Mouse (Mus musculus) midbrain, embryonic 11.5 days (tissue): ENCODE data around the gene Catip. TPM values are rescaled to one million over a fixed set of nuclear protein-coding genes. Genes with fewer than 3 reads are reported as not detected.

Experiments used
- ATAC-seq: fragments of 200-750 bp; cut with Nextera tagmentation; 2 replicates; pipeline ENCODE4 v1.8.0; 2017; ENCODE audit warnings: moderate TSS enrichment, moderate library complexity; ENCODE audit not compliant: low FRiP score
- DNase-seq: peaks from one replicate; pipeline ENCODE4 v3.0.0; 2015; ENCODE audit warnings: low spot score; ENCODE audit errors: missing footprints
- H3K27ac ChIP-seq: fragments of 300-500 bp; sonication (generic); 2 replicates; pipeline ENCODE4 v1.5.1; 2014; ENCODE audit warnings: low read depth, low read length
- H3K27me3 ChIP-seq: fragments of 300-500 bp; sonication (generic); 2 replicates; pipeline ENCODE4 v1.6.1; 2014; ENCODE audit warnings: mild to moderate bottlenecking, low read length, moderate library complexity, mixed read lengths; ENCODE audit not compliant: control insufficient read depth, insufficient read depth
- H3K36me3 ChIP-seq: fragments of 300-500 bp; sonication (generic); 2 replicates; pipeline ENCODE4 v1.6.1; 2014; ENCODE audit warnings: mild to moderate bottlenecking, low read length, moderate library complexity, mixed read lengths; ENCODE audit not compliant: control insufficient read depth, insufficient read depth
- H3K4me1 ChIP-seq: fragments of 300-500 bp; sonication (generic); 2 replicates; pipeline ENCODE4 v1.6.1; 2014; ENCODE audit warnings: low read length; ENCODE audit not compliant: control insufficient read depth, insufficient read depth
- H3K4me2 ChIP-seq: fragments of 300-500 bp; sonication (generic); 2 replicates; pipeline ENCODE4 v1.6.1; 2014; ENCODE audit warnings: mild to moderate bottlenecking, moderate library complexity
- H3K4me3 ChIP-seq: fragments of 300-500 bp; sonication (generic); 2 replicates; pipeline ENCODE4 v1.5.1; 2014; ENCODE audit warnings: low read depth, low read length
- H3K9ac ChIP-seq: fragments of 300-500 bp; sonication (generic); 2 replicates; pipeline ENCODE4 v1.6.1; 2014; ENCODE audit warnings: low read length
- H3K9me3 ChIP-seq: fragments of 300-500 bp; sonication (generic); 2 replicates; pipeline ENCODE4 v1.6.1; 2016; ENCODE audit warnings: low read length; ENCODE audit not compliant: control insufficient read depth
- WGBS: fragments of 180-500 bp; shearing (Covaris S2); extraction: QIAGEN DNeasy Blood & Tissue Kit; methylation state at CpG from one replicate; pipeline ENCODE4 v1.1.7; 2014; 5-methylcytosine and 5-hydroxymethylcytosine counted together
- microRNA counts: library from miRNA; unstranded; fragments of <30 nt; microRNA quantifications from one replicate; lab custom pipeline; 2015
- microRNA-seq: library from miRNA; unstranded; fragments of <30 nt; microRNA quantifications from one replicate; pipeline ENCODE4, GENCODE M21; 2017
- polyA plus RNA-seq: library from polyadenylated mRNA; unstranded; fragments of >200 nt; fragmentation: Nextera tagmentation; extraction: Ambion mirVana; gene quantifications from 2 replicates; pipeline ENCODE4 v1.2.1, GENCODE M21; 2014

Gene Catip
- polyA plus RNA-seq, 1 experiment from 2014 or later = 0.05 TPM

DNA sequence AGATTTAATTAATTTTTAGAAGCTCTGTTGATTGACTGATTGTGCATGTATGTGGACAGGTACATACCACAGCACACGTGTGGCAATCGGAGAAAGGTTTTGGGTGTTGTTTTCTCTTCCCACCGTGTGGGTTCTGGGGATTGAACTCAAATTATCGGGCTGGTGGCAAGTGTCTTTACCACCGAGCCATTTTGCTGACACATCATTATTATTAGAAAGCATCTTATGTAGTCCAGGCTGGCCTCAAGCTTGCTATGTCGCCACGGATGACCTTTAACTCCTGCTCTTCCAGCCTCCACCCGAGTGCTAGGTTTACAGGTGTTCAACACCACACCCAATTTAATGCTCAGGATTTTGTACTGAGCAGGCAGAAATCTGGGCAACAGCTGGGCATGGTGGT lies 50.8 kb downstream of the Catip start:
- 84% methylated on average over 8 of the region's 8 CpGs for WGBS
- no peak for DNase-seq

DNA sequence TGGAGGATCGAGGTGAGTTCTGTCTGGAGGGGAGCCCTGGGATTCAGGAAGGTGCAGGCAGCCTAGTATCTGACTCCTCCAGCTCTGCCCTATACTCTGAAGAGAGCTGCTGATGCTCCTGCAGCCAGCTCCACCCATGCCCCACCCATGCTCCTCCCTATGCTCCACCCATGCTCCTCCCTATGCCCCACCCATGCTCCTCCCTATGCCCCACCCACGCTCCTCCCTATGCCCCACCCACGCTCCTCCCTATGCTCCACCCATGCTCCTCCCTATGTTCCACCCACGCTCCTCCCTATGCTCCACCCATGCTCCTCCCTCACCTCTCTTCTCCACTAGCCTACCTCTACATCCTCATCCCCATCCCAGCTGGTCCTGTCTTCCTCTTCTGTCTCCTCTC lies 53.2 kb downstream of the Catip start:
- 39% methylated on average over 4 of the region's 4 CpGs for WGBS
- H3K27me3 ChIP-seq = no peaks in the 10 kb centered on the region

More for the DNA sequence above, 50.8 kb downstream of the Catip start:
- Histone ChIP-seq H3K27ac (no peak overlapping the region), H3K4me3 (no peak overlapping the region), H3K4me2 (no peak overlapping the region), H3K36me3 (no peaks in the 10 kb centered on the region), H3K4me1 (no peaks in the 10 kb centered on the region), H3K9me3 (no peaks in the 10 kb centered on the region), H3K27me3 (no peaks in the 10 kb centered on the region), H3K9ac (no peak overlapping the region)
- ATAC-seq = no peak

More for the DNA sequence above, 53.2 kb downstream of the Catip start:
- Histone ChIP-seq H3K4me1 (no peaks in the 10 kb centered on the region), H3K4me3 (no peak overlapping the region), H3K9me3 (no peaks in the 10 kb centered on the region), H3K4me2 (no peak overlapping the region), H3K27ac (no peak overlapping the region), H3K36me3 (no peaks in the 10 kb centered on the region), H3K9ac (no peak overlapping the region)
- DNase-seq (no peak), ATAC-seq (no peak)

MicroRNA genes within 50 kb of the gene (microRNA counts, 519-probe panel; counts per million panel counts)
- microRNA mmu-miR-26b (lab: Ali Mortazavi, UCI) = 4,524 counts per million, percentile 43 among the panel's probes with 10 or more counts

Small RNA genes lying within 50 kb of the gene (microRNA-seq; reads per million reads assigned to microRNA genes)
- 21,989 reads per million, percentile 99 among the genes with 10 or more reads in this experiment for gene Mir26b

Other genes with a start within 250 kb of the Catip start
- 6.9 and 9.3 TPM in 2 replicates for gene Tns1, start 237.7 kb upstream of the Catip start, polyA plus RNA-seq
- 0.22 and 0.25 TPM in 2 replicates for gene Rufy4, start 236.6 kb upstream of the Catip start, polyA plus RNA-seq
- gene Cxcr2, start 208.1 kb upstream of the Catip start, polyA plus RNA-seq = 0.07 and 0.15 TPM in 2 replicates
- not detected in 2 replicates for gene Cxcr1, start 167.5 kb upstream of the Catip start, polyA plus RNA-seq
- gene Arpc2, start 126.0 kb upstream of the Catip start, polyA plus RNA-seq = 316 and 328 TPM in 2 replicates
- gene Gpbar1, start 83.6 kb upstream of the Catip start, polyA plus RNA-seq = 0.15 TPM in 1 of 2 replicates, not detected in the other
- gene Aamp, start 77.4 kb upstream of the Catip start, polyA plus RNA-seq = 175 and 186 TPM in 2 replicates
- 83.9 and 84.6 TPM in 2 replicates for gene Pnkd, start 77.2 kb upstream of the Catip start, polyA plus RNA-seq
- gene Tmbim1, start 56.5 kb upstream of the Catip start, polyA plus RNA-seq = 6.4 and 7.0 TPM in 2 replicates
- gene Slc11a1, start 13.1 kb downstream of the Catip start, polyA plus RNA-seq = 1.6 and 2.1 TPM in 2 replicates
- 33.4 and 37.9 TPM in 2 replicates for gene Ctdsp1, start 29.4 kb downstream of the Catip start, polyA plus RNA-seq
- 0.19 and 0.23 TPM in 2 replicates for gene Vil1, start 47.3 kb downstream of the Catip start, polyA plus RNA-seq
- gene Cnot9, start 143.9 kb downstream of the Catip start, polyA plus RNA-seq = 100.0 and 107 TPM in 2 replicates
- gene Plcd4, start 180.8 kb downstream of the Catip start, polyA plus RNA-seq = 1.2 and 1.4 TPM in 2 replicates
- 46.9 and 52.3 TPM in 2 replicates for gene Usp37, start 182.2 kb downstream of the Catip start, polyA plus RNA-seq
- 6.9 and 8.3 TPM in 2 replicates for gene Zfp142, start 226.1 kb downstream of the Catip start, polyA plus RNA-seq
- gene Bcs1l, start 226.2 kb downstream of the Catip start, polyA plus RNA-seq = 16.9 and 22.0 TPM in 2 replicates
- 9.0 and 11.4 TPM in 2 replicates for gene Rnf25, start 239.3 kb downstream of the Catip start, polyA plus RNA-seq
- 16.1 and 18.5 TPM in 2 replicates for gene Stk36, start 239.3 kb downstream of the Catip start, polyA plus RNA-seq